Mouse (Mus musculus) mouse trophoblast stem cell (cell line): ENCODE measurements around the gene Tas2r109.
"Not testable (repeated sequence)": the region's sequence is repeated elsewhere in the genome, so short reads cannot be mapped to it uniquely, and the experiment has no call there.

ENCODE experiments used
- in situ Hi-C, 2 experiments: fragments of 300-500 bp; cut with MseI, MboI; formaldehyde crosslinking; loops; 2 replicates in 1 of 2; 3 replicates in 1 of 2; pipeline ENCODE4 v1.15.1; 2025

Gene Tas2r109

GRCm38 (mm10) chr6:132980865-132981264 is at the start of gene Tas2r109:
Gene Tas2r109, minus strand, starts transcription at chr6:132980965.
- in situ Hi-C loops, result loop anchor here in 1 of 2 experiments (10.0 kb wide), 1 partner anchor 186 kb away; no protein-coding TSS in a partner anchor

- in situ Hi-C loops, result no loop called here
These were observed 22.9 kb downstream of the Tas2r109 start, which contains the start of gene Tas2r131 for GRCm38 (mm10) chr6:132957819-132958218. Gene Tas2r131, minus strand, starts transcription at chr6:132957919.

- in situ Hi-C loops, result no loop called here
These were observed 30.0 kb downstream of the Tas2r109 start, which contains the start of gene Tas2r129 for GRCm38 (mm10) chr6:132950802-132951201. Gene Tas2r129, plus strand, starts transcription at chr6:132951102.

GRCm38 (mm10) chr6:132941376-132941775 is 39.4 kb downstream of the Tas2r109 start:
- in situ Hi-C loops, result not testable (repeated sequence)
